Mouse (Mus musculus) thymus, postnatal 10 days (tissue): ENCODE results near the gene Rrp1.
"Not testable (repeated sequence)": the region's sequence is repeated elsewhere in the genome, so short reads cannot be mapped to it uniquely, and the experiment has no call there.

Experiments used
- DNase-seq, 2 experiments: peaks; one replicate each; pipeline ENCODE4 v3.0.0; 2021; ENCODE audit warnings: low spot score in 2 of 2

Gene Rrp1

DNA sequence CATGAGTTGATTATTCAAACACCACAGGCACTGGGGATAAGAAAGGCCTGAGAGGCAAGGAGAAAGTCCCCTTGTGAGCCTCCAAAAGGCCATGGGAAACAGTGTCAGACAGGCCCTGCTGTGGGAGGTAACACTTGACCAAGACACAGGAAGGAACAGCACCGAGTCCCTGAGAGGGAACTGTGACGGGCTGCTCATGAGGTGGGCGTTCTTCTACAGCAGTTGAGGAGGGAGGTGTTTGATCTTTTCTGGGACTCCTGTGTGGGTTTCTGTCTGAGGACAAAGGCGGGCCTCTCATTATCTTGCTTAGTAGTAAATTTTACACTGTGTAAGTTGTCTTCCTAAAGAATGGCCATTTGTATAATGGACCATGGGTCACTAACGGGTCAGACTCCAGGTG is 27.3 kb downstream of the Rrp1 start:
- peak in 1 of 2 experiments; percentile 27 for DNase-seq

GRCm38 (mm10) chr10:78383567-78383966 is 29.3 kb downstream of the Rrp1 start:
- DNase-seq: no peak

DNA sequence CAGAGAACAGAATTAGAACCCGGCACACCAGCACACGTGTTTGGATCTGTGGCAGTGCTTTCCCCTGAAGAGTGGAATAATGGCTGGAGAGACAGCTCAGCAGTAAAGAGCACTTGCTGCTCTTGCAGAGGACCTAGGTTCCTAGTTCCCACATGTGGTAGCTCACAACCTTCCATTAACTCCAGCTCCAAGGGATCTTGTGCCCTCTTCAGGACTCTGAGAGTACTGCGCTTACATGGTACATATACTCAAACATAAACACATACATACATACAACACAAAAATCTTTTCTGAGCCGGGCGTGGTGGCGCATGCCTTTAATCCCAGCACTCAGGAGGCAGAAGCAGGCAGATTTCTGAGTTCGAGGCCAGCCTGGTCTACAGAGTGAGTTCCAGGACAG is 34.3 kb downstream of the Rrp1 start:
- no peak for DNase-seq

DNA sequence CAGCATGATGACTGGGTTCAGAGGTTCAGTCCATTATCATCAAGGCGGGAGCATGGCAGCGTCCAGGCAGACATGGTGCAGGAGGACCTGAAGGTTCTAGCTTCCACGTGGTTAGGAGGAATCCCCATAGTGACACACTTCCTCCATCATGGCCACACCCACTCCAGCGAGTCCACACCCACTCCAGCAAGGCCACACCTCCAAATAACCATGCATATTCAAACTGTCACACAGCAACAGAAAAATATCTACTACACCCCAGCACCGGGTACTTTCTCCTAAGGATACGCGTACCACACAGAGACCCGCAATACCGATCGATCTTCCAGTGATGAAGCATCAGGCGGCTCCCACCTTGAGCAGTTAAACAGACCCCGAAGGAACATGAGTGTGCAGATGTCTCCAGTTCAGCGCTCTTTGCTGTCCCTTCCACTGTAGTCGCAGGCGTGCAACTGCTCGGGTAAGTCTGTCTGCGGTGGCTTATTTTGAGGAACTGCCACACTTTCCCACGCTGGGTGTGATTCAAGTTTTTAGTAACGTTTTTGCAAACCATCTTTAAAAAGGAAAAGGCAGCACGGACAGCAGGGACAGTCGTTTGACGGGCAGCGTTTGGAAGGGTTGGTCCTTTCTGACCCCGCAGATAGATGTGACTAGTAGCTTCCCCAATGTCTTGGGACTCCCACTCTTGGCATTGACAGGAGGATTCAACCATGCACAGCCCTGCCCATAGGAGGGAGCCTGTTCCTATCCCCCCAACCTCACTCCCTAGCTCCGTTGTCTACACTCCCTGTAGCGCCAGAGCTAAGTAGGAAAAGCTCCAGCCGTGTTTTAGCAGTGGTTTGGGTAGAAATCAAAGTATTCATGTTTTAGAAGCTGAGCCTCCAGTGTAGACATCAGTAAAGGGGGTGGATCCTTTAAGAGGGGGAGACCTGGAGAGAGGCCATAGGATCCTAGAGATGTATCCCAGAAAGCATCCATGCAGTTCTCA is 39.9 kb downstream of the Rrp1 start:
- no peak for DNase-seq

DNA sequence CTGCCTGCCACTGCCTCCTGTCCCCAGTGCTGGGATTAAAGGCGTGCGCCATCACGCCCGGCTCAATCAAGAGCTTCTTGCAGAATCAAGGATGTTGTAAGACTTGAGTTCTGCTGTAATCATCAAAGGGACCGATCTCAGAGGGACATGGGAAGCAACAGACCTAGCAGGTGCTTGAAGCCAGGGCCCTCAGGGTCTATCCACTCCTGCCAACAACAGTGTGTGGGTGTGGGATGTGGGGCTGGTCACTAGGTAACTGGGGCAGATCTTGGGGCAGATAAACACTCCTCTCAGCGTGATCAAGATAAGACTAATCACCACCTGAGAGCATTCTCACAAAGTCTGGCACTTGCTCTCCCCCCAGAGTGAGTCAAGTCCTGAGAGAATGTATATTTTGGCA is 41.1 kb downstream of the Rrp1 start:
- DNase-seq: no peak

DNA sequence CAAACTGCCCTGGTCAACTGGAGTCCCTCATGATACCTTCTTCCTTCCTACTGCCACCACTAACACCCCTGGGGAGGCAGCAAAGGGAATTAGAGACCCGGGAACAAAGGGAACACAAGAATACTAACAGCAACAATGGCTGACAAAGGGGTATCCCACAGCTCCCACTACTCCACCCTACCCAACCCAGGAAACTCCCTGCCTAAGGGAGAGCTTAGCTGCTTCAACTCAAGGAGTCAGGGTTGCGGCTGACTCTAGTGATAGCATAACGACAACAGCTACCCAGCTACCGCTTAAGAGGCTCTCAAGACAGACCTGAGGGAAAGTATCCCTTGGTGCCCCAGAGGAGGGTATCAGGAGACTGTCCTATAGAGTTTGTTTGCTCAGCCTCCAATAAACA is 45.3 kb downstream of the Rrp1 start:
- DNase-seq: no peak

- no peak for DNase-seq
Measured at GRCm38 (mm10) chr10:78366851-78367312, 46.0 kb downstream of the Rrp1 start.

- DNase-seq: no peak
Measured at GRCm38 (mm10) chr10:78366195-78366834, 46.5 kb downstream of the Rrp1 start.

DNA sequence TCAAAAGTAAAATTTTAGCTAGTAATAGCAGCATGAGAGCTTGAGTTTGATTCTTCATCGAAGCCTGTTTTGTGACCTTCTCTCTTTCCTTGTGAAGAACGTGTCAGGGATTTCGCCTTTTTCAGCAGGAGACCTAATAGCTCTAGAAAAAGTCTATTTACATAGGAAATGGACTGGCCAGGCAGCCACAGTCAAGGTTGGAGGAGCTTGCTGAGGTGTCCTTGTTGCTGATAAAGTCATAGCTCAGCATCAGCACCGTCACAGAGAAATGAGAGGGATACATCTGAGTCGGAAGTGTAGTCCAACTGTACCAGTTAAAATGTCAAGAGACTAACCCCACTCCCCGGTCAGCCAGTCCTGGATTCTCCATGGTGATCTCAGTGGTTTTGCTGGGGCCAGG is 47.3 kb downstream of the Rrp1 start:
- no peak for DNase-seq

DNA sequence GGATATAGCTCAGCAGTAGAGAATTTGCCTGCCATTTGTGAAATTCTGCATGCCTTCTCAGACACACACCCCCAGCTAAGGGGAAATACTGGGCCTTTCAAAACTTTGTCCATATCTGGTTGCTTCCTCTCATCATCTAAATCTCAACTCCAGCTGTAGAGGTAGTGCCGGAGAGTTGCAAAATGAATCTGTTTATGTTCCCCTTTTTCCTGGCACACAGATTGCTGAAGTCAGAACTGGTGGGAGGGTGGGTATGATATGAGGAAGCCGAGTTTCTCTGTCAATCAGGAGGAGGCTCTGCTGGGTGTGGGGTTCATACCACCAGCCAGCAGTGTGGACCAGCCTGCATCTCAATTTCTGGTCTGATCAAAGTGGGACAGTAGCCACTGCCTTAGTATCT is 48.7 kb downstream of the Rrp1 start:
- no peak for DNase-seq

DNA sequence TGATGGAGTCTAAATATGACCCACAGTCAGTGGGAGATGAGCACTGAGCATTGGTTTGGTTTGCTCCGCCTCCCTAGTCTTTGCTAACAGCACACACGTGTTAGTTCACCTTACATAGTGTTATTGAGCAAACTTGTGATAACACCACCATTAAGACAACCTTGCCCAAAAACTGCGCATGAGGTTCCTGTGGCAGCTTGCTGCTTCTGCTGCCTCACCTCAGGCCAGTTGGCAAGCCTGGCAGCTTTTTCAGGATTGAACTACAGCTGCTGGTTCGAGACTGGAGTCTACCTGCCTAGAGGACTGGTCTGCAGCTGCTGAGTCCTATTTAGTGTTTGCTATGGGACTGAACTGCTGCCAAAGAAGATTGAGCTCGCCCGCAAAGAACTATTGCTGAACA is 49.5 kb downstream of the Rrp1 start:
- DNase-seq: no peak

- no peak for DNase-seq
Measured at GRCm38 (mm10) chr10:78361951-78362350, 50.9 kb downstream of the Rrp1 start.

GRCm38 (mm10) chr10:78360290-78360711 is 52.5 kb downstream of the Rrp1 start:
- DNase-seq: no peak

GRCm38 (mm10) chr10:78358999-78359398 is 53.8 kb downstream of the Rrp1 start:
- DNase-seq: not testable (repeated sequence)

GRCm38 (mm10) chr10:78358266-78358665 is 54.6 kb downstream of the Rrp1 start:
- no peak for DNase-seq

- DNase-seq: no peak
Measured at GRCm38 (mm10) chr10:78357742-78358141, 55.1 kb downstream of the Rrp1 start.

DNA sequence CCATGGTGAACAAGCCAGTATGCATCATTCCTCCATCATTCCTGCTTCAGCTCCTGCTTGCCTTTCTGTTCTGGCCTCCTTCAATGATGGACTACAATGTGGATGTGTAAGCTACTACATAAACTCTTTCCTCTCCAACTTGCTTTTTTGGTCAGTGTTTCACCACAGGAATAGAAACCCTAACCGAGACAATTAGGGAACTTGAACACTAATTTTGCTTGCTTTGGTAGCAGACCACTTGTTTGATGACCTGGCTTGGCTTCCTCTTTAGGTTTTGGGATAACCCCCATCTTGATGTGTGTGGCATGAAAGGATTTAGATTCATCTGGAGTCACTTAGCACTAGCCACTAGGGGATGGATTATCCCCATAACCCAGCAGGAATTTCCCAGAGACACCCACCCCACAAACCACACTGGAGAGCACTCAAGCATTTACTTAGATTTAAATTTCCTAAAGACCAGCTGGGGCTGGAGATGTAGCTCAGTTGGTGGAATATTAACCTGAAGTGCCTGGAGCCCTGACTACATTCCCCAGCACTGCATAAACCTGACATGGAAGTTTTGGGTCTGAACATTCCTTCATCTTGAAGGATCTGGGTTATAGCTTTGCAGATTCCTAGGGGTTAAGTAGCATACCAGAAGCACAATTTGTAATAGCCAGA is 56.8 kb downstream of the Rrp1 start:
- DNase-seq: no peak

- no peak for DNase-seq
Measured at GRCm38 (mm10) chr10:78353196-78353595, 59.6 kb downstream of the Rrp1 start.

DNA sequence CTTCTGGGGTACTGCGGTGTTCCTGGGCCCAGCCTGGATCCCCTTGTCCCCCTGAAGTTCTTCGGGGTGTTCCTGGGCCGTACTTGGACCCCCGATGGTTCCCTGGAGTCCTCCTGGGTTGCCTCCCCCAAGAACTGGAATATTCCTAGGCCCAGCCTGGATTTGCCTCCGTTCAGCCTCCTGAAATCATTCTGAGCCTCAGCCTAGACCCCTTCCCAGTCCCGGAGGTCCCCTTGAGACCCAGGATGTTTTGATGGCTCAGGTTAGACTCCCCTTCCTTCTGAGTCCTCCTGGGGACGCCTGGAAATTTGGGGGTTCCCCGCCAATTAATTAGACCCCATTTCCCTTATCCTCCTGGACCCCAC is 60.2 kb downstream of the Rrp1 start:
- no peak for DNase-seq

DNA sequence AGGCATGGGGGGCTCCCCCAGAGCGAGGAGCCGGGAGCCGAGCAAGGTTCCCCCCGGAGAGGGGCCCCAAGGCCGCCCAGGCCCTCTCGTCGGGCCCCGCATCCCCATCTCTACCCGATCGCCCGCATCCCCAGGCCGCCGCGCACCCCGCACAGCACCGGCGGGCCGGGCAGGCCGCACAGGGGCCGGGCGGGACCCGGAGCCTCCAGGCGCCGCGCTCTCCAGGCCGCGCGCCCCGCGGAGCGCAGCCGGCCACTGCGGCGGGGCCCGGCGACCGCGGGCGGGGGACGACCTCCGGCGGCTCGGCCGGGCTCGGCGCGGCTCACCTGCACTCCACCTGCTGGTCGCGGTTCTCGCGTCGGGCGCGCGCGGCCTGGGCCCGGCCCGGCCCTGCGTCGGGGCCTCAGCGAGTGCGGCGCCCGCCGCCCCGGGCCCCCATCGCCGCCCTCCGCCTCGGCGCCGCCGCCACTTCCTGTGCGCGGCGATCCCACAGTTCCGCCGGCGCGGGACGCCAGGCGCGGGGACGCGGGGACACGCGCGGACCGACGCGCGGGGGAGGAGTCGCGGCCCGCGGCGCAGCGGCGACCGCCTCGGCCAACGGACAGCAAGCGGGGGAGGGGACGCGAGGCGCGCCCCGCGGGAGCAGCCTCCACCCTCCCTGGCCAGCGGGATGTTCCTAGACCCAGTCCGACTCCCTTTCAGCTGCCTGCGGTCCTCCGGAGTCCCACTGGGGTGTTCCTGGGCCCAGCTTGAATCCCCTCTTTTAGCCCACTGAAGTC is 60.8 kb downstream of the Rrp1 start, which contains the start of gene Agpat3:
Agpat3 (minus strand) TSS at position 603 of the 779 bp plus-strand sequence.
- peak; percentile 22 to 54 for DNase-seq

GRCm38 (mm10) chr10:78351564-78351886 is 61.3 kb downstream of the Rrp1 start:
- no peak for DNase-seq
